Mouse (Mus musculus) embryonic stem cell, embryonic (primary cell): ENCODE results near the gene Mdfic.

Source experiments
- CTCF ChIA-PET, 4 experiments: fragments of 300-600 bp in 2 of 4; fragments of 350-600 bp in 2 of 4; sonication (Branson Sonifier 250); formaldehyde crosslinking; loops; one replicate each; lab custom pipeline; 2022; ENCODE audit warnings: inconsistent platforms in 2 of 4; lab: Charles Lee
- POLR2A ChIA-PET, 4 experiments: fragments of 300-600 bp in 2 of 4; fragments of 350-600 bp in 2 of 4; sonication (Branson Sonifier 250); formaldehyde crosslinking; loops; one replicate each; lab custom pipeline; 2022; ENCODE audit warnings: antibody characterized with exemption in 4 of 4, inconsistent platforms in 1 of 4; lab: Charles Lee

Mdfic gene

DNA sequence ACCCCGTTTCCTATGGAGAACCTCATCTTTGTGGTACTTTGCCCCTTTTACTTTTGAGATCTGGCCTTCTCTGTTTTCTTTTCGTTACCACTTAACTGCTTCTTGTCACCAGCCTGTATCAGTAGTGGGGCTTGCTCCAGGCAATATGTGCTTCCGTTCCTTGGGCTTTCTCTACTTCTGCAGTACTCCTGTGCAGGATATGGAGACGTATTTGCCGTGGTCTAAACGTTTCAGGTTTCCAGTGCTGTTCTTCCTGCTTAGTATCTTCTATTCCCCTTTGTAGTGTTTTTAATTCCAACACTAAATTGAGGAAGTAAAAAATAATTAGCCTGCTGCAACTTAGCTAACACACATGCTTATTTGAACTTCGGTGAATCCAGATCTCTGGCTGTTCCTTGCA, 43.6 kb downstream of the Mdfic start:
- CTCF ChIA-PET, result no interaction called here
- POLR2A ChIA-PET, result no interaction called here

DNA sequence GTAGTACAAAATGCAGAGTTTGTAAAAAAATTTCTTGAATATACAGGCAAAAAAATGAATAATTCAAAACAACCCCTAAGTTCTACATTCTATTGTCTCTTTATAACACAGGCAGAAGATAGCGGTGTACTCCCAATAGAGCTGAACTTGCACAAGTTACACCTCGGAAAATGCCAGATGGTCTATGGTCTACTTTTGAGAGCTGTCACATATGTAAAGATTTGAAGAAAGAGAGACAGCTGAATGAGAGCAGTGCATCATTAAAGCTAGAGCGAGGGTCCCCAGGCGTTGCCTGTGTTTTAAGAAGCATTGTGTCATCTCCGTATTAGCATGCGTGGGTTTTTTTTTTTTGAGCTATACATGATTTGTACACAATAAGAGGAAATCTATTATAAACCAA, 47.0 kb downstream of the Mdfic start:
- POLR2A ChIA-PET, result no interaction called here
- CTCF ChIA-PET, result interaction anchor here in 1 of 4 experiments (1.1 kb wide), 1 partner anchor 9 kb away, joined by 3 read pairs; no protein-coding TSS in a partner anchor

DNA sequence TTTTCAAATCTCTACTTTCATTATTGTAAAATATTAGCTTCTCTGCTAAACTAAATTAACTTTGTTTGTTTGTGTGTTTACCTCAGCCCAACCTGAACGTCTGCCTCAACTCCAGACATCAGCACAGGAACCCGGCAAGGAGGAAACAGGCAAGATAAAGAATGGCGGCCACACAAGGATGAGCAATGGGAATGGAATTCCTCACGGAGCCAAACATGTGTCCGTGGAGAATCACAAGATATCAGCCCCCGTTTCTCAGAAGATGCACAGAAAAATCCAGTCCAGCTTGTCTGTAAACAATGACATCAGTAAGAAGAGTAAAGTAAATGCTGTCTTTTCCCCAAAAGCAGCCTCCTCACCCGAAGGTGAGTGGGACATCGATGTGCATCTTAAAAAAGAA, 49.7 kb downstream of the Mdfic start:
- CTCF ChIA-PET, result interaction anchor here in 1 of 4 experiments (0.5 kb wide), 1 partner anchor 26 kb away, joined by 6 read pairs; no protein-coding TSS in a partner anchor
- POLR2A ChIA-PET, result no interaction called here

DNA sequence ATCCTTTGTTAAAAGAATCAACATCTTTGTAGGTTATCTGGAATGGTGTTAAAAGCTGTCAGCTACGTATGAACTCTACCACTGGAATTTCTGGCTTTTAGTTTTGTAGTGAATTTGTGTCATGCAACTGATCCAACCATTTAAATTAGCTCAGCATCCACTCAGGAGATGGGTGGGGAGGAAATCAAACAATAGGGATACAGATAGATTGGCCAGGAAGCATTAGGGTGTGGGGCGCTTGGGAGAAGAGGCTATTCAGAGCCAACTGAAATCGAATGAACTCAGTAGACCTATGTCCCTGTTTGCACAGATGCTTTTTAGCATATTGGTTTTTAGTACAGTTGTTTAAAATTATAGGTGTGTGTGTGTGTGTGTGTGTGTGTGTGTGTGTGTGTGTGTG, 56.6 kb downstream of the Mdfic start:
- CTCF ChIA-PET, result interaction anchor here in 2 of 4 experiments (0.7 kb wide), 2 partner anchors 28 to 194 kb away, joined by 3 to 4 read pairs; no protein-coding TSS in a partner anchor
- POLR2A ChIA-PET, result interaction anchor here in 2 of 4 experiments (0.5 to 0.9 kb wide), 2 partner anchors 45 to 52 kb away, joined by 3 to 4 read pairs; no protein-coding TSS in a partner anchor

DNA sequence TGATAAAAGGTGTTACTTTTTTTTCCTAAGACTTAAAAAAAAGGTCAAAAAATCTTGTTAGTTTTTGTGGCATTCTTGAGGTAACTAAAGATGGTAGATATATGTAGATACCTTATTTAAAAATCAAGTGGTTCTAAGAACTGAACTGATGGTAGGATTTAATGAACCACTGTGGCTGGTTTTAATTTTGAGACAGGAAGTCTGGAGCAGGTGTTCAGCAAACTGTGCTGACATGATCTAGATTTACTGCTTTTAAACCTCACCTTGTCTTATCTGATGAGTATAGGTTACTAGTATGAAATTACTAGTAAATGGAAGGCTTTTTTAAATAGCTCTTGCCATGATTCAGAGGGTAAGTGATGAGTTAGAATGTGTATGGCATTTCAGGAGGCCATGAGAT, 59.7 kb downstream of the Mdfic start:
- ChIA-PET POLR2A (no interaction called here), CTCF (no interaction called here)

DNA sequence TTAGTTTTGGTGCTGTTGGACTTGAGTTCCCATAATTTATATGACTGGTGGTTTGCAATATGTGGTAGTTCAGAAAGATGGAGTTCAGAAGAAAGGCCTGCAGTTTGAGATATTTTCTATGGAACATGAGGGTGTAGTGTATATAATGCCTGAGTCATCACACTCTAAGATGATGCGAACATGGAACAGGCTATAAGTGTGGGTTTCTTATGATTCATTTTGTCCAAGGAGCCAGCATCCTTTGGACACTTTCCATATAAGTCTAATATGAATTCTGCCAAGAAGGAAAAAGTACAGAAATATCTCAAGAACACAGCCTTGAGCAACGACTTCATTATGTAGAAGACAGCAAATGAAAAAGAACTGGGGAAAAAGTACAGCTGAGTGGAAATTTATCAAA, 60.2 kb downstream of the Mdfic start:
- ChIA-PET CTCF (interaction anchor here in 1 of 4 experiments (0.6 kb wide), 1 partner anchor 236 kb away, joined by 3 read pairs; no protein-coding TSS in a partner anchor), POLR2A (no interaction called here)

DNA sequence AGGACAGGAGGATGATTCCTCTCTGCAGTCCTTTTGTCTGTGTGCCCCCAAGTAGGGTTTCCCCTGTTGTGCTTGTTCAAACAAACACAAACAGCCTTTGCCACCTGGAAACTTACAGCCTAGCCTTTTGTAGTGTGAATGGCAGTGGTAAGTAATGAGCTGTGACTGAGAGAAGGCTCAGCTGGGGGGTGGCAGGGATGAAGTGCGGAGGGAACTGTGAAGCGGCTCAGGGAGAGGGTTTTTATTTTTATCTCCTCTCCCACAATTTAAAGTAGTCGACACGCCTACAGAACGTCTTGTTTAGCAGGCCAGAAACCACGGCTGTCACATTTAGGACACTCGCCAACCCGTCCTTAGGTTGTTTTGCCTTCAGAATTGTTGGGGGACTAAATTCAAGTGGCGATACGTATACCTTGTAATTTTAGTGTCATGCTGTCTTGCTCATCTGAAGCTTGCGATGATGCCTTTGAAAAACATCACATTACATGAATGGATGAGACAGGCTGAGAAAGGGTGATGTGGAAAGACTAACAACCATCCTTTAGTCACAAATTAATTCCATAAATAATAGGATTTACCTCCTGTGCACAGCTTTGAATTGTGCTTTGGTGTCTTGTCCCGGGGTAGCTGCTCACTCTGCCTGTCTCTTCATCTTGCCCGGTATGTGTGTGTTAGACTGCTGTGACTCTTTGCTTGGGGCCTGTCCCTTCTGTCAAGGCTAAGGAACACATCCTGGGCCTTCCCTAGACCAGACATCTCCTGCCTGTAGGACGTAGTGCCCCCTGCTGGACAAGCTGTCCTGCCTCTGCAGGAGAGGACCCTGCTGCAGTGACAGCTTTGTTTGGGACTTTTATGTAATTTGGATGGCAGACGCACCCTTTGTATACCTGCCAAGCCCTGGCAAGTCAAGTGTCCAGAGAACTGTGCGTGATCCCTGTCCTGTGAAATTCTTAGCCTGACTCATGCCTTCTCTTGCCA, 69.4 kb downstream of the Mdfic start:
- ChIA-PET POLR2A (interaction anchor here in 2 of 4 experiments (0.7 to 1.1 kb wide), 2 partner anchors 70 kb away, joined by 3 to 5 read pairs; partner anchors contain the start of gene Mdfic (in 2 of the 2)), CTCF (interaction anchor here in 1 of 4 experiments (0.5 to 1.2 kb wide), 5 partner anchors 14 to 697 kb away, joined by 3 to 6 read pairs (median 3); no protein-coding TSS in a partner anchor)

DNA sequence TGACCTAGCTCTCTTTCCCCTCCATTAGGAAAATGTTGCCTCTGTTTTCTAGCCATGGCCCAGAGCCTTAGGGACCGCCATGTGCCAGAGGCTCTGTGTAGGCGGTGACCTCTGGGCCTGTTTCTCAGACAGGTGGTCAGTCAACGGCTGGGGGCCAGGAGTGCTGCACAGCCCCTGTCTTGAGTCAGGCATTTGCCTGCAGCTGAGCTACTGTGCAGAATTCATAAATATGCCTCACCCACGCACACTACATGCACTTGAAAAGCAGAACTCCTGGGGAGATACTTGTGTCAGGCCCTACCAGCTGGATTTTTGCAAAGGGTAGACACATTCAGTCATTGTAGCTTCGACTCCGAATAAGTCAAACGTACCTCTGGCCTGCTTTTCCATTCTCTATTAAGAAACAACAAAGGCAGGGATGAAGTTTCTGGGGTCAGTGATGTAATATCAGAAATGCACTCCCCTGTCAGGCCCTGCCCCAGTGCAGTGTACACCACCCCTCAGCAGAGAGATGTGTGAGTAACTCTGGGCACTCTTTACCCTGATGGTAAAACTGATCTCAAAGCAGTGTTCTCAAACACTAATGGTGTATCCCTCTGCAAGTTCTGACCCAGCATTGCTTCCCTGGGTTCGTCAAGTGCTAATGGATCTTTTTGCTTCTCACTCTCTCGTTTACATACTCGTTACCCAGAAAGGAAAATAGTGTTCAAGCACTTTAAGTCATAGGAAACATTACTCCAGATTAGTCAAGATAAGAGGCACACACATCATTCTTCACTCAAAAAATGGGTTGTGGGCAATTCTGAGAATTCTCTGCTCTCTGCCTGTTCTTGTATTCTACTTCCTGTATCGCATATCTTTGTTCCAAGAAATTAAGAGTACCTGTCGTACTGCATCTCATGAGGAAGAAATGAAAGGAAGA, 72.5 kb downstream of the Mdfic start:
- CTCF ChIA-PET, result interaction anchor here in 1 of 4 experiments (0.6 kb wide), 1 partner anchor 1527 kb away, joined by 3 read pairs; no protein-coding TSS in a partner anchor

DNA sequence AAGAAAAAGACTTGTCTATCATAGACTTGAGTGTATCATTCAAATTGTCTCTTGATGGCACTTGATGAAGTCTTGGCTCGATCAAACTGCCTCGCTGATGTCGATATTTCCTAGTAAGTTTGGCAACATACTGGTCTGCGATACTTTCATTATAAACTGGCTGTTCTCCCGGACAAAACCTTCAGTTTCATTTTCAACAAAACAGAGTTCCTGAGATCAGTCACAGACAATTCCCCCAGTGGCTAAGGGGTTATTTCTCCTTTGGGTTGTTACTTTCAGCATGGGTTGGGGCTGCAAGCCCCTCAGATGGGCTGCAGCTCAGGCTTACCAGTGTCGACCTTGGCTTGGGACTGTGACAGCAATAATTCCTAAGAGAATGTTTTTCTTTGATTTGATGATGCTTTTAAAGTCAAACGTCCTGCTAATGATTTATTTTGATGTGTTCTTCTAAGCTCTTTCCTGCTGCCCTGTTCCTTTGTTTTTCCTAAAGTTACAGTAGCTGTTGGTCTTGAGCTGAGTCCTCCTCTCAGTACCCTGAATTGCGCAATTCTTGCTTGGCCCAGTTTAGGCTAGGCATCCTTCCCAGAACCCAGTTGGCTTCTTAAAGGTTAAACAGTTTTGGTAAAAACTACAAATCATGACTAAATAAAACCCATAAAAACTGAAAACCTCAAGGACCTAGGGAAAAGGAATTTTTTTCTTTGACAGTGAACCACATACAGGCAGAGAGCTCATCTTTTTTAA, 73.3 kb downstream of the Mdfic start:
- POLR2A ChIA-PET, result no interaction called here
- CTCF ChIA-PET, result no interaction called here

More for the DNA sequence above, 72.5 kb downstream of the Mdfic start:
- POLR2A ChIA-PET, result no interaction called here

DNA sequence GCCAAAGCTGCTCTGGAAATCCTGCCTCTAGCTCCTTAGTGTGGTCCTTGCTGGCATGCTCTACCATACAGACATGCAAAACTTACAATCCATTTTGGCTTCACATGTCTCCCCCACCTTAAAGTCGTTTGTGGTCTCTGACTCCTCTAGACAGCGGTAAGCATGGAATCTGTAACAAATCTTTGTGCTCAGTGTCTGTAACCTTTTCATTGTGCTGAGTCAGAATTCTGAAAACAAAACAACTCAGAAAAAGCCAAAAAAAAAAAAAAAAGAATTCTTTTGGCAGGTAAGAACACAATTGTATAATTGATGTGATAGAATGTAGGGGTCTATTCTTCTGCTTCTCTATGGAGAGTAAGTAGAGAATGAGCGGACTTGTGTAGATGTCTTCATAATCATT, 74.3 kb downstream of the Mdfic start:
- POLR2A ChIA-PET, result interaction anchor here in 1 of 4 experiments (0.6 kb wide), 1 partner anchor 127 kb away, joined by 6 read pairs; no protein-coding TSS in a partner anchor
- CTCF ChIA-PET, result interaction anchor here in 1 of 4 experiments (0.7 kb wide), 1 partner anchor 38 kb away, joined by 4 read pairs; no protein-coding TSS in a partner anchor

DNA sequence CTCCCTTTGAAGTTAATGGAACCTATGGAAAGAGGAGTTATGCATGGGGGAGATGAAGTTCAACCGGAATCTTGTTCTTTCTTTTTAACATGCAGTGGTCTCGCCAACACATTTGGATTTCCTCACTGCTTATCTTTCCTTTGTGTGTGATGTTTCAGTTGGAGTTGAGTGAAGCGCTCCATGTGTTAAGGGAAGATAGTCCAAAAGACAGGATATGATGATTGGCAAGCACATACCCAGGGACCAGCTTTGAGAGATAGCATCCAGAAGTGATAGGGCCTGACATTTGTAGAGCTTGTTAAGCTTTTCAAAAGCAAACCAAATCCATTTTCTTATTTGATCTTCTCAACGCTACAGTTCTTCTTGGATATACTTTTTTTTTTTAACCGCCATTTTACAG, 86.9 kb downstream of the Mdfic start:
- POLR2A ChIA-PET, result no interaction called here
- CTCF ChIA-PET, result no interaction called here

DNA sequence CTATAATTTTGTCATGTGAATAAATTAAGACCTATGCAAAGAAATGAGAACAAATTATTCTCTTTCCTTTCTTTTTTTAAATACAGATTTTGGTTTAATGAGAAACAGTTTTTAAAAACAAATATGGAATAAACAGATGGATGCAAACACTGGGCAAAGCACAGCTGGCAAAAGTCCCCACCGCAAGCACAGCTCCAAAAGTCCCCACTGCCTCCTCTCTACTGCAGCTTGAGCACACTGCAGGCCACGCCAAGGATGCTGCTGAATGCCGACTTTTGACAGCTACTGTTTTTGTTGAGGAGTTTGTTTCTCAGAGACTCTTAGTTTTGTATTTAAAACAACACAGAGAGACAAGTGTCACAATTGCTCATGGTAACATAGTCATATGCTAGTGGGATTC, 104.8 kb downstream of the Mdfic start:
- ChIA-PET POLR2A (no interaction called here), CTCF (no interaction called here)

DNA sequence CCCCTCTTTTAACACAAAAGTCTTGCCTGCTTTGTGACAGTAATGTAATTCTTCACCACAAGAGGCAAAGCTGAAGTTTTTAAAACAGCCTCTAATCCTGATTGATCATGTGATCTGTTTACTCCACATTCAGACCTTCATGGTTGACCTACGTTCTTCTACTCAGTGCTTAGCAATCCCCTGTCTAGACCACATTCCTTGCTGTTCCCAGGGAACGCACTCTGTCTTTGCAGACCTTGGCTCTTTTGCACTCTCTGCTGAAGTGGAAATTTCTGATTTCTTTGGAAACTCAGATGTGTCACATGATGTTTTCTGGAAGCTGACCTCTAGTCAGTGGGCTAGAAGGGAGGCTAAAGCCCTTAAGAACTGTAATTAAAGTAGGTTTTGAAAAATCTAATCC, 109.4 kb downstream of the Mdfic start:
- ChIA-PET CTCF (no interaction called here), POLR2A (no interaction called here)

DNA sequence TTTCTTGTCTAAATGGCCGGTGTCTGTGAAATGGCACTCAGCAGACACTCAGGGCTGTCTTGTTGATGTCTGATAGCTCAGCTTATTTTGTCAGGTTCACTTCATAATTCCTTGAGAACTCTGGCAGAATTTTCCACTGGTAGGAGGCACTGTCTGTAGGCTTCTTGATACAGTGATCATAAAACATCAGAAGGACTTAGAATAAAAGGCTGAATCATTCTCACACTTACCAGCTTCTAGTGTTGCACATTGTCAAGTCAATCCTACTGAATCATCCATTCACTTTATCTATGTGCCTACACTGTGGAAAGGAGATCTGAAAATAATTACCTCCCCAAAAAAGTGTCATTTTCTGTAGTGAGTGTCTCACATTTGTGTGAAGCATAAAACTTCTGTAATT, 110.2 kb downstream of the Mdfic start:
- ChIA-PET CTCF (no interaction called here), POLR2A (no interaction called here)

DNA sequence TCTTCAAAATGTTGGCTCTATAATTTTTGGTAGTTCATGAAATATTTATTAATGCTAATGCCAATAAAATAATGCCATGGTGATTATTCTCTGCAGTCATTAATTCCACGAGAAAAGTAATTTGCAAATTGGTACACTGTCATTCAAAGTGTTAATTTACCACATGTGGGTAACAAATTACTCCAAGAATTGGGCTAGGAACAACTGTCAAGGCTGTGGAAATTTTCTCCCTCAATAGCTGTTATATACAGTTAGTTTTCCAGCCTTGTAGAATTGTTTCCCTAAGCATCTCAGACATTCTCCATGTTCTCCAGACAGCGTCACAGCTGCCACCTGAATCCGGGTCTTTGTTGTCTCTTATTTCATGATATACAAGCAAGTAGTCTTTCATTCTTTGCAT, 117.2 kb downstream of the Mdfic start:
- CTCF ChIA-PET, result no interaction called here
- POLR2A ChIA-PET, result no interaction called here

DNA sequence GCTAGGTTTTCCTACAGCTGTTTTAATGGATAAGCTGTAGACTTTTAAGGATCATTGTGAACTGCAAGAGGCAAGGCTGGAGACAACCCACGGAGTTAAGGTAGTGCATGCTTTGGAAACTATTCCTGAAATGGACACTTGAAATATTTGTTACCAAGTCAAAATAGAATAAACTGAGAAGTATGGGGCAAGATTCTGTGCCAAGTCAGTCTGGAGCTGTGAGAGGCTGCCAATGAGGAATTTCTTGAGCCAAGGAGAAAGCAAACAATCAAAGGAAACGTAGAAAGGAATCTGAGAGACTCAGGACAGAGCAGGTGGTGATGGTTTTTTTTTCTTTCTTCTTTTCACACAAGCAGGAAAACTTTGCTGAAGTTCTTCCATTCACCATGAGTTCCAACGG, 119.4 kb downstream of the Mdfic start:
- POLR2A ChIA-PET, result no interaction called here
- CTCF ChIA-PET, result no interaction called here

DNA sequence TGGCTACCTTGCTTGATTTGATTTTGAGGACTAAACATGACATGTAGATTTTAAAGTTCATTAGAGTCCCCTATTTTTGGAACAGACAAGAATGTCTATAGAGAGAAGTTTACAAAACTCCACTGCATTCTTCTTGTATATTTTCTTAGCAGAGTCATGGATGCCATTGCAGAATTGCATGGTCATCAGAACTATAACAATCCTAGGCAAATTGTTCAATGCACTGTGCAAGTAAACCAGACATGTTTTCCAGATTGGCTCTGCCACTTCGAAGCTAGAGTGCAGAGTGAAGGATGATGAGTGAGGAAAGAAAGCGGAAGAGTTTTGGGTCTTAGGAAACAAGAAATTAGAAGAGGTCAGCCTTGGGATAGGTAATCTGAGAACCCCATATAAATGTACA, 120.0 kb downstream of the Mdfic start:
- ChIA-PET CTCF (no interaction called here), POLR2A (no interaction called here)

DNA sequence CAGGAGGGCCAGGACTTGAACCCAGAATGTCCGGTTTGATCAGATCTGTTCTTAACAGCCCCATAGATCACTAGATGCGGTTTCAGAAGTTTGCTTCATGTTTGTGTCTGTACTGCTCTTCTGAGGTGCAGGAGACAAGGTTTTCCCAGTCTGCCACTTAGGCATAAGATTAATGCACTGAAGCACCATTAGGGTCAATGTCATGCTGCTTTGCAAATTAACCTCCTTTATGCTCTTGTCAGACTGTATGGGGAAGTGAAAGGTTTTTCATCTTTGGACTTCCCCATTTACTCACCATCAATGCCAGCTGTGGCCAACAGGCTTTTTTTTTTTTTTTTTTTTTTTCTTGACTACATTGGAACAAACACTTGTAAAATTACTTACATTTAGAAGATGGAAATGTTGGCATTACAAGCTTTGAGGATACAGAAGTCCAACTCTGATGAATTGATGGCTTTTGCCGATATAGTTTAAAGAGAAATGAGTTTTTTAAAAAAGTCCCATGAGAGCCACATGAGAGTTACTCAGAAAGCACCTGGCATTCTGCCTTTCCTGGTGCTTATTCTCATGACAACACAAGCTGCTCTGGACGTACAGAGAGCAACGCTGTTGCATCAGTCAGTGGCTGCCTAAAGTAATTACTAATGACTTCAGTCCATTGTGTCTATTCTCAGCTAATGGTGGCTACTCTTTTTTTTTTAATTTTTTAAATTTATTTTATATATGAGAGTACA, 121.2 kb downstream of the Mdfic start:
- POLR2A ChIA-PET, result interaction anchor here in 1 of 4 experiments (0.7 kb wide), 1 partner anchor 99 kb away, joined by 5 read pairs; no protein-coding TSS in a partner anchor
- CTCF ChIA-PET, result no interaction called here
